Comparison of ENCODE assay signal across 10 mouse cellular contexts in the genomic region with DNA sequence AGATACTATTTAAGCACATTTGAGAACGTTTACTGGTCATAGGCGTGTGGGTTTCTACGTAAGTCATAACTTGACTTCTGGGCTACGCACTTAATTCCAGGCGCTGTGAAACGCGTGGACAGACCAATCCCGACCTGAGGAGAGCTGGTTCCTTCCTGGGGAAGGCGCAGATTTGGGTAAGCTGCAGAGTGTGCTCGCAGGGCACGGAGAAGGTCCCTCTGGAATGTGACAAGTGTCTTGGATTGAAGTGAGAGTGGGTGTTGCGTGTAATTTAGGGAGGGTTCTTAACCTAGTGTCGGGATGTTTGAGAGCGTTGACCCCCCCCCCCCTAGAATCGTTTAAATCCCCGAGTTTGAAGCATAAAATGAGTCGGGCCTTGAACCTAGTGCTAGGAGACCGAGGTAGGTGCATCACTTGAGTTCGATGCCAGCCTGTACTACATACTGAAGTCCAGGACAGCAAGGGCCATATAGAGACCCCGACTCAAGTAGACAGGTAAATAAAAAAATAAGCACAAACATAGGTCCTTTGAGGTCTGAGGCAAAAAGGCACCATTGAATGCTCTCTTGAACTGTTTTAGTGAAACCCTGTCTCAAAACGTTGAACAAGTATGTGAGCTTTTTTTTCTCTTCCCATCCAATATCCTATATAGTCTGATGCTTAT. TPM values are rescaled to one million over a fixed set of nuclear protein-coding genes. Genes with fewer than 3 reads are reported as not detected.
A peak's percentile ranks its signal among the peaks of the same experiment; 100 is the strongest.
DNase-seq lines count a peak whose midpoint lies in the region; ATAC-seq lines count a peak whose summit lies in the region.
"Had no signal": no experiment of that assay in that cellular context is flagged by ENCODE, and none has a peak within 500 bp of the region (broad histone marks: within the 10 kb centered on the region; RNA-seq: fewer than 3 reads in every experiment).

No protein-coding gene starts in this region.

- 0 out of 2 replicates have a peak overlapping the region, but pooled peaks have one; percentile 44 for H3K9ac ChIP-seq in kidney, embryonic 14.5 days (ENCODE audit: low read depth, low read length)
- peak overlapping the region; percentile 66 for H3K9ac ChIP-seq in limb, embryonic 13.5 days
- H3K9ac ChIP-seq in neural tube, embryonic 14.5 days (replicated peaks; ENCODE audit: low read depth, low read length): no peak overlapping the region

- peaks cover 10% of the 10 kb centered on the region; the same call in 1 of the 2 replicates for H3K4me1 ChIP-seq in kidney, embryonic 14.5 days (ENCODE audit: control insufficient read depth, insufficient read depth, low read length)
- H3K4me1 ChIP-seq in forebrain, embryonic 10.5 days: peaks cover 22% of the 10 kb centered on the region
- peaks cover 21% of the 10 kb centered on the region for H3K4me1 ChIP-seq in limb, embryonic 13.5 days
- H3K4me1 ChIP-seq in neural tube, embryonic 14.5 days (ENCODE audit: control insufficient read depth, insufficient read depth, low read length): peaks cover 9% of the 10 kb centered on the region; the same call in 1 of the 2 replicates

- no peaks in the 10 kb centered on the region for H3K9me3 ChIP-seq in kidney, embryonic 14.5 days (ENCODE audit: control insufficient read depth, low read length)
- no peaks in the 10 kb centered on the region for H3K9me3 ChIP-seq in forebrain, embryonic 10.5 days
- H3K9me3 ChIP-seq in limb, embryonic 13.5 days: no peaks in the 10 kb centered on the region
- no peaks in the 10 kb centered on the region for H3K9me3 ChIP-seq in neural tube, embryonic 14.5 days (ENCODE audit: control insufficient read depth, low read length)

- WGBS in kidney, embryonic 14.5 days: 2% methylated on average over 21 of the region's 21 CpGs
- WGBS in forebrain, embryonic 10.5 days: under 1% methylated on average over 21 of the region's 21 CpGs
- 4% methylated on average over 21 of the region's 21 CpGs for WGBS in limb, embryonic 13.5 days
- 3% methylated on average over 21 of the region's 21 CpGs for WGBS in neural tube, embryonic 14.5 days

- peak overlapping the region; percentile 36 for H3K4me3 ChIP-seq in kidney, embryonic 14.5 days (ENCODE audit: low read length)
- H3K4me3 ChIP-seq in forebrain, embryonic 10.5 days: peak overlapping the region; percentile 52
- peak overlapping the region; percentile 48 for H3K4me3 ChIP-seq in limb, embryonic 13.5 days
- peak overlapping the region; percentile 13; the same call in 1 of the 2 replicates for H3K4me3 ChIP-seq in neural tube, embryonic 14.5 days (ENCODE audit: low read depth, low read length)

- H3K27ac ChIP-seq in kidney, embryonic 14.5 days (ENCODE audit: low read depth, low read length): no peak overlapping the region
- no peak overlapping the region for H3K27ac ChIP-seq in forebrain, embryonic 10.5 days
- no peak overlapping the region for H3K27ac ChIP-seq in limb, embryonic 13.5 days
- H3K27ac ChIP-seq in neural tube, embryonic 14.5 days (ENCODE audit: low read depth, low read length): no peak overlapping the region

- H3K4me2 ChIP-seq in kidney, embryonic 14.5 days (replicated peaks; ENCODE audit: low read depth, low read length): peak overlapping the region; percentile 63
- H3K4me2 ChIP-seq in limb, embryonic 13.5 days (replicated peaks): peak overlapping the region; percentile 84
- H3K4me2 ChIP-seq in neural tube, embryonic 14.5 days (ENCODE audit: low read depth, low read length): peak overlapping the region; percentile 39

- H3K27me3 ChIP-seq in kidney, embryonic 14.5 days (ENCODE audit: control insufficient read depth, insufficient read depth, low read length): peaks cover 21% of the 10 kb centered on the region
- H3K27me3 ChIP-seq in forebrain, embryonic 10.5 days (ENCODE audit: poor library complexity, severe bottlenecking): peaks cover 44% of the 10 kb centered on the region
- H3K27me3 ChIP-seq in limb, embryonic 13.5 days: peaks cover 27% of the 10 kb centered on the region
- peaks cover 16% of the 10 kb centered on the region for H3K27me3 ChIP-seq in neural tube, embryonic 14.5 days (ENCODE audit: control insufficient read depth, insufficient read depth, low read length)

- DNase-seq in kidney, adult 9 months: no peak
- DNase-seq in forebrain, embryonic 10.5 days (ENCODE audit: extremely low spot score, low spot score): no peak
- DNase-seq in natural killer cell, adult 2 months (ENCODE audit: low spot score in 2 of 2): no peak
- no peak for DNase-seq in MN1 (ENCODE audit: low spot score)
- DNase-seq in cerebellum, adult 18-20 months: no peak
- DNase-seq: cerebellum, postnatal 14 days had no signal

- H3K36me3 ChIP-seq in kidney, embryonic 14.5 days (ENCODE audit: control insufficient read depth, insufficient read depth, low read length): no peaks in the 10 kb centered on the region
- no peaks in the 10 kb centered on the region for H3K36me3 ChIP-seq in forebrain, embryonic 10.5 days (replicated peaks)
- H3K36me3 ChIP-seq in limb, embryonic 13.5 days: no peaks in the 10 kb centered on the region
- no peaks in the 10 kb centered on the region for H3K36me3 ChIP-seq in neural tube, embryonic 14.5 days (ENCODE audit: control insufficient read depth, insufficient read depth, low read length)
- H3K36me3 ChIP-seq: G1E had no signal

- ATAC-seq in kidney, embryonic 14.5 days (ENCODE audit: low FRiP score, low TSS enrichment): peak; percentile 22; the same call in 1 of the 2 replicates
- no peak for ATAC-seq in limb, embryonic 13.5 days (ENCODE audit: low FRiP score, low read depth)
- ATAC-seq in neural tube, embryonic 14.5 days (ENCODE audit: low read depth): no peak; the same call in 1 of the 2 replicates

RNA-seq across cellular contexts. Expression of gene L1td1, which starts 0.9 kb away (rescaled TPM):
- 0.64 and 0.79 TPM in 2 replicates for polyA plus RNA-seq in kidney, embryonic 14.5 days (2014; fragmentation: Nextera tagmentation; extraction: Ambion mirVana)
- polyA plus RNA-seq in forebrain, embryonic 10.5 days (2016; fragmentation: Nextera tagmentation; extraction: Ambion mirVana): 0.16 and 0.33 TPM in 2 replicates
- 1.8 and 2.2 TPM in 2 replicates for polyA plus RNA-seq in limb, embryonic 13.5 days (2015; fragmentation: Nextera tagmentation; extraction: Ambion mirVana)
- polyA plus RNA-seq in neural tube, embryonic 14.5 days (2014; fragmentation: Nextera tagmentation; extraction: Ambion mirVana): not detected in 2 replicates
- polyA plus RNA-seq: G1E had no signal
